Mouse (Mus musculus) lung, postnatal 25 days (tissue): ENCODE measurements around the gene Dnah10.

Experiments
- DNase-seq: peaks from one replicate; pipeline ENCODE4 v3.0.0; 2022; ENCODE audit warnings: low spot score

Dnah10 gene

DNA sequence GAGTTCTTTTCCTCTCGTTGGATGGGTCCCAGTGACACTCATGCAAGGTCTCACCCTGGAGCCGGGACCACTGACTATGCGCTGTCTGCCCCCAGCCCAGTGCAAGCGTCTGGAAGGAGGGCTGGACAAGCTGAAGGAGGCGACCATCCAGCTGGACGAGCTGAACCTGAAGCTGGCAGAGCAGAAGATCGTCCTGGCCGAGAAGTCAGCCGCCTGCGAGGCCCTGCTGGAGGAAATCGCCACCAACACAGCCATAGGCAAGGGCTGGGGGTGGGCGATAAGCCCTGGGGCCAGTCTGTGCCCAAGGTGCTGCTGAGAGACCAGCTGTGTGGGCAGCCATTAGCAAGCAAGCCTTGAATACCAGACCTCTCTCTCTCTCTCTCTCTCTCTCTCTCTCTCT, 87.6 kb downstream of the Dnah10 start:
- no peak for DNase-seq

- no peak for DNase-seq
Measured at GRCm38 (mm10) chr5:124814797-124815196, 89.9 kb downstream of the Dnah10 start.

DNA sequence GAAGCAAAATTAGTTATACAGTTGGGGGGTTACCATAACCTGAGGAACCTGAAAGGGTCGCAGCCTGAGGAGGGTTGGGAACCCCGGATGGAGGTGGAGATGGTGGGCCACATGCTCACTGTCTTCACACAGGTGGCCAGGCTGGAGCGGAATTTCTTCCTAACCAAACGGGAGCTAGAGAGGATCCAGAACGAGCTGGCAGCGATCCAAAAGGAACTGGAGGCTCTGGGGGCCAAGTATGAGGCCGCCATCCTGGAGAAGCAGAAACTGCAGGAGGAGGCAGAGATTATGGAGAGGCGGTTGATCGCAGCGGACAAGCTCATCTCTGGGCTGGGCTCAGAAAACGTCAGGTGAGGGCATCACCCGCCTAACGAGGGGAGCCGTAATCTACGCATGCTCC, 92.2 kb downstream of the Dnah10 start:
- DNase-seq: no peak

DNA sequence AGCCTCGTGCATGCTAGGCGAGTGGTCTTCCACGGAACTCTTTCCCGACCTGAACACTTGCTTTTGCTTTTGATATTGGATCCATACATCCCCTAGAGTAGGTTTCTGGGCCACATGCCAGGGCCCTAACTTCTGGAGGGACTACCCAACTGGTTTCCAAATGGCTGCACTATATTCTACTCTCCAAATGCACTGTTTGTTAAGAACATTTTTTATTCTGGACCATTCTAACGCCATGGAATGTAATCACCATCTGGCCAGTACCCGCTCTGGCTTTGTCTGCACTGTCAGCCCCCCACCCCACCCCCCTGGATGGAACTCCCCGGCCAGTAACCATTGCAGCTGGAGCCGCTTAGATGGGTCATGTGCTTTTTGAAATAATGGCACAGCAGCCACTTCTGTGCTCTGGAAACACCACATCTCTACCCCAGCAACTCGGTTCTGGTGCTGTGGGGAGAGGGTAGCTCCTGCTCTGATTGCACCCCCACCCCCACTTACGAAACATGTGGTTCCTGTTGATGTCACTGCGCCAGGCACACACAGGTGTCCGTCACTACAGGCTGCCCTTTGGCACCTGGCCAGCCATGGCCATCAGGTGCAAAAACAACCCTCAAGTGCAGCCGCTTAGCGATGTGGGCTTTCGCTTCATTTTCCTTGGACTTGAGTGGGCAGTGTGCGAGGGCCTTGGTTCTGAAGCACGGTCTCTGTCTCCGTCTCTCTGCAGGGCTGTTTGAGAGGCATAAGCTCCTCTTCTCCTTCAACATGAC, 97.4 kb downstream of the Dnah10 start:
- no peak for DNase-seq

DNA sequence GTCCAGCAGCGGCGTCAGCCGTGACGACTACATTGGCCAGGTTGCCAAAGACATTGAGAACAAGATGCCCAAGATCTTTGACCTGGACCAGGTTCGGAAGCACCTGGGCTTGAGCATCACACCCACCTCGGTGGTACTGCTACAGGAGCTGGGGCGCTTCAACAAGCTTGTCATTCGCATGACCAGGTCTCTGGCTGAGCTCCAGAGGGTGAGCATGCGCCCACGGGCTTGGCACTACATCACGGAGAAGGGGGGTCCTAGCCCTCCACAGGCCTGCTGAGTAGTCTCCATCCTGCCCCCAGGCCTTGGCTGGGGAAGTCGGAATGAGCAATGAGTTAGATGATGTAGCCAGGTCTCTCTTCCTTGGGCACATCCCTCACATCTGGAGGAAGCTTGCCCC, 105.4 kb downstream of the Dnah10 start:
- no peak for DNase-seq

GRCm38 (mm10) chr5:124835218-124835617, 110.3 kb downstream of the Dnah10 start:
- no peak for DNase-seq

DNA sequence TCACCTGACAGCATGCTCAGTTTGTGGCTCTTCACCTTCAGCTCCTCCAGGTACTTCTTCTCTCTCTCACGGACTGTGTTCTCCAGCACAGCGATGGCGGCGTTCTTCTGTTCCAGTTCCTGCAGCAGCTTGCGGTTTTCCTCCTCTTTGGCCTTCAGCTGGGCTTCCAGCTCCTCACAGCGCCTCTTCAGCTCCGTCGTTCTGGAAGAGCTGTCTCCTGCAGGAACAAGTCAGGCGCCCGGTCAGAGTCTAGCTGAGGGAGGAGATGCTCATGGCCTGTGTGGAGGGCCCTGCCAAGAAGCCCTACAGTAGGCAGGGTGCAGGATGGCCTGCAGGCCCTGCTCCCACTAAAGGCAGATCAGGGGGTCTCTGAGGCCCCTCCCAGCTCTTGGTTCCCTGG, 111.2 kb downstream of the Dnah10 start:
- no peak for DNase-seq

GRCm38 (mm10) chr5:124836621-124837020, 111.7 kb downstream of the Dnah10 start:
- no peak for DNase-seq

- no peak for DNase-seq
Measured at GRCm38 (mm10) chr5:124840202-124840601, 115.3 kb downstream of the Dnah10 start.

DNA sequence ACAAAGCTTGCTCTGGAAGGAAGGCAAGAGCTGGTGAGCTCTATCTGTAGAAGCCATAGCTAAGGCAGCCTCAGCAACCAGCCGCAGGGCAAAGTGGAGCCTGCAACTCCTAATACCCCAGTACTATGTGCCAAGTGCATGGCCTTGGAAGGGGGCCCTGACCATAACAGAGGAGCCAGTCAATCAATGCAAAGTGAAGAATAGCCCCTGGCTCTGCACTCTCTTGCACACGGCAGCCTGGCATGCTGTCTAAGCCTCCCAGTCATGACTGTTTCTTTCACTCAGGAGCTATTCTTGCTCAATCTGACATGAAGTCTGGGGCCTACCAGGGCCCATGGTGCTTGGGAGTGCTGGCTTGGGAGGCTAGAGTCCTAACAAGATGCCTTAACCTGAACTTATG, 115.8 kb downstream of the Dnah10 start:
- no peak for DNase-seq

- DNase-seq: no peak
Measured at GRCm38 (mm10) chr5:124843386-124843785, 118.5 kb downstream of the Dnah10 start.

- DNase-seq: no peak
Measured at GRCm38 (mm10) chr5:124844929-124845328, 120.0 kb downstream of the Dnah10 start.

DNA sequence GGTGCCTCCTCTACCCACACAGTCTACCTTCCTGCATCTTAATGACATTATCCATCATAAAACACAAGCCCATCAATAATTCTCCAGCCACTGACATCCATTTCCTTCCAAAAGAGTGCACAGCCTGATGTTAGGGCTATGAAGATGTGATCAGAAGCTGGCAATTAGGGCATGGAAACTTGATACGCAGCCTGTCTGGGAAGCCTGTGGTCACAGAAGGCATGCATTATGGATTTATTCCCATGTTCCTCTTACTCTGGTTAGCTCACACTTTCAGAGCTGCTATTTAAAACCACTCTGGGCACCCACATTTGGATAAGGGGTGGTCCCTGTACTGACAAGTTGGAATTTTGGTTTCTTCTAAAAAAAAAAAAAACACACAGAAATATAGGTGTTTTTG, 122.1 kb downstream of the Dnah10 start:
- no peak for DNase-seq

GRCm38 (mm10) chr5:124848994-124849393, 124.1 kb downstream of the Dnah10 start:
- no peak for DNase-seq

DNA sequence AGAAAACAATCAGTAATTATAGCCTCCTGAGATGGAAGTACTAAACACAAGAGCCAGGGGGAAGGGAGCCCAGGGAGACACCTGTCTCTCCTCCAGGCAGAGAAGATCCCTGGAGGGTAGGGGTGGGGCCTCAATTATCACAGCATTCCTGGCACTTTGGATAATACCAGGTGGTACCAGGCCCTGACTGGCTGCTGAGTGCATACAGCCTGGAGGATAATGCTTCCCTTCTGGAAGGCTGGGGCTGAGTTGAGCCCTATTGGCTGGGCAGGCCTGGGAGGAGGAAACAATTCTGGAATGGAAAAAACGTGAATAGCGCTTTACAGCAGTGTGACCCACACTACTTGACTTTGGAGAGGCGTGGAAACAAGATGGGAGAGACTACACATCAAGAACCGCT, 126.7 kb downstream of the Dnah10 start:
- peak; percentile 43 for DNase-seq

- DNase-seq: peak; percentile 31
Measured at GRCm38 (mm10) chr5:124852294-124852693, 127.4 kb downstream of the Dnah10 start.

GRCm38 (mm10) chr5:124853079-124853478, 128.2 kb downstream of the Dnah10 start:
- peak; percentile 24 for DNase-seq

DNA sequence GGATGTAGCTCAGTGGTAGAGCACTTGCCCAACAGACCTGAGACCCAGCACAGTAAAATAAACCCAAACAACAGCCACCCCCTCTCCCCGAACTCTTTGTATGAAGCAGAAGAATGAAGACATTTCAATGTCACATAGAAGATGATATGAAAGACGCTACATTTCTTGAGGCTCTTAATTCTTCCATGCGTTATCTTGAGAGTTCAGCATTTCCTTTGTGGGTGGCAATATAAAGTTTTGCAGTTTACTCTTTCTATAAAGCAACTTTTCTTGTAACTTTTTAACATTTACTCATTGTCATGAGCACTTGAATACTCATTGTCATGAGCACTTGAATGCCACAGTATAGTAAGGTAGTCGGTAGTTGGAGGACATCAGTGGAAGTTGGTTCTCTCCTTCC, 129.3 kb downstream of the Dnah10 start:
- no peak for DNase-seq

- DNase-seq: no peak
Measured at GRCm38 (mm10) chr5:124860013-124860412, 135.1 kb downstream of the Dnah10 start.

DNA sequence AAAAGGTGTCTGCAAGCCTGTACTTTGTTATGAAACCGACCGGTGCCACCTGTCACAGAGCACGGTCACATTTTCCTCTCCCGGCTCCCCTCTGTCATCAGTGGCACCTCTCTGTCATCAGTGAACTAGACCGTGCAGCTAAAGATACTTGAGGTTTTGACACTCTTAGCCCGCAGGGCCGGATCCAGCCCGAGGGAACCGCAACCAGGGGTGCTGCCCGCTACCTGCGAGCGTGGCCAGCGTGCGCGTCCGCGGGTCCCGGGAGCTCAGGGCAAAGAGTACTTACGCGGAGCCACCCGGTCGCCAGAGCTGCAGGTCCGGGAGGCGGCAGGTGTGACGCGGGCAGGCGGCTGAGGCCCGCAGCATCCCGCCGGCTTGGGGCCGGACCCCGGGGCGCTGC, 136.6 kb downstream of the Dnah10 start:
- DNase-seq: no peak

DNA sequence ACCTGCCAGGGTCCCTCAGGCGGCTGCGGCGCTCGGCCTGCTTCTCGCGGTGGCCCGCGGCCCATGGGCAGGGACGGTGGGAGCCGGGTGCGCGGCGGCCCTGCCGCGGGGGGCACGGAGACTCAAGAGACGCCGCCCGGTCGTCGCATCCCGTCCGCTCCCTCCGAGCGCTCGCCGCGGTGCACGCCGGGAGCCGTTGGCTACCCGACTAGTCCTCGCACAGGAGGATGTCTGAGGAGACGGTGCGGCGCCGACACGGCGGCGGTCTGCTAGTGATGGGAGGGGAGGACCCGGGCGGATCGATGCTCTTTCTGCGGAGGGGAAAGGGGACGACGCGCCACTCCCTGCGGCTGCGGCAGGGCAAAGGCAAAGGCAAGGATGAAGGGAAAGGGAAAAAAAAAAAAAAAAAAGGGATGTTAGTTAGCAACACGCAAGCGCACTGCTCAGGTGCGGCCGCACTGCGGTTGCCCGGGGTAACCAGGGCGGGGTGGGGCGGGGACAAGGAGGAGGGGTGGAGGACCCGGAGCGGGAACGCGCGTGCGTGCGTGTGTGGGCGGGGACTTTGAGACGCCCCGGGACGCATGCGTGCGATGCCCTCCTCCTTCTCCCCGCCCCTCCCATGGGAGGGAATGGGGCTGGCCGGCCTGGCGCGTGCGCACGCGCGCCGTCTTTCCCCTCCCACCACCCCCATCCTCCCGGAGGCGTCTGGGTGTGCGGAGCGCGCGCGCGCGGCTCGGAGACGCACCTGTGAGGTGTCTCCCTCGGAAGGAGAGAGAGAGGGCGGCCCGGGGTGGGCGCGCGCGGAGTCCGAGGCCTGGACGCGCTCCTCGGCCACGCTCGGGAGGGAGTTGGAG, 137.4 kb downstream of the Dnah10 start, which contains the start of the genes Ccdc92 and Zfp664:
Gene Ccdc92 (minus strand): TSS at position 412 of the 854 bp plus-strand sequence.
Gene Zfp664 (plus strand): TSS at position 679 of the 854 bp plus-strand sequence.
- peak; percentile 96 for DNase-seq

DNA sequence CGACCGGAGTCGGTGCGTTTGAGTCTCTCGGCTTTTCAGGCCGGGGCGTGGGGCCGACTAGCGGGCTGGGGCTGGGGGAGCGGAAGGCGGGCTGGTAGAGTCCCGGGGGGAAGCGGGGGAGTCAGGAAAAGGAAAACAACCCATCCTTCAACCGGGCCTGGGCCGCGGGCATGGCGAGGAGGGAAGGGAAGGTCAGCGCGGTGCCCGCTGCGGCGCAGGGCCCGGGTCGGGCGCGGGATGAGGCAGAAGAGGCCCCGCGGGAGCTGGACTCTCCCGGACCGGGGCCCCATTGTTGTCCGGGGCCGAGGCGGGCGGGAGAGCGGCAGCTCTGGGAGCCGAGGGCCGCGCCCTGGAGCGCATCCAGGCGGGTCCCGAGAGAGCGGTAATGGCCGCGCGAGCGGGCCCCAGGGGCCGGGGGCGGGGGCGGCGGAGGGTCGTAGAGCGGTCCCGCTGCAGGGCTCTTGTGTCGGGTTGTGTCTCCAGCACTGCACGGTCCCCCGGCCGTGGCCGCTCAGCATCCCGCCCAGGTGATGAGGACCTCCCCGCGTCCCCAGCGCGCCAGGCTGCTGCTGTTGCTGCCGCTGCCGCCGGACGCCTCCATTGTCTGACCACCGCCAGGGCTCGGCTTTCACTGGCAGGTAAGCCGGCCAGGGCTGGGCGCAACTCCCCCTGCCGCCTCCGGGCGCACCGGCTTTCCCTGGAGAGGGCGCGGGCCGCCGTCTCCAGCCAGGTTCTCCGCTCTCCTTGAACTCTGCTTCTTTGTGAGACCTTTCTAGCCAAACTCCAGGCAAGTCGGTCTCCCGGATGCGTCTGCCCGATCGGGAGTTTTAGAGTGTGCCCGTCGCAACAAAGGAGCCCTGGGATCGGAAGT, 138.2 kb downstream of the Dnah10 start:
- DNase-seq: peak; percentile 28
